Mouse (Mus musculus) E14TG2a.4 (cell line): ENCODE data around the gene Tshz2.

Experiments used
- CTCF ChIP-seq: conservative IDR thresholded peaks from 2 replicates; pipeline ENCODE4 v1.5.1; 2014; ENCODE audit warnings: low read length
- POU5F1 ChIP-seq: IDR thresholded peaks from 2 replicates; pipeline ENCODE4 v1.6.1; 2014; ENCODE audit warnings: low read length, borderline replicate concordance

GRCm38 (mm10) chr2:170033219-170033618, 400.4 kb downstream of the Tshz2 start:
- TF ChIP-seq CTCF: no peak
- no peak for TF ChIP-seq POU5F1
